Mouse (Mus musculus): Measurements from ENCODE around the gene Ccr6.
"Not testable (repeated sequence)": the region's sequence is repeated elsewhere in the genome, so short reads cannot be mapped to it uniquely, and the experiment has no call there.

Gene Ccr6

DNA sequence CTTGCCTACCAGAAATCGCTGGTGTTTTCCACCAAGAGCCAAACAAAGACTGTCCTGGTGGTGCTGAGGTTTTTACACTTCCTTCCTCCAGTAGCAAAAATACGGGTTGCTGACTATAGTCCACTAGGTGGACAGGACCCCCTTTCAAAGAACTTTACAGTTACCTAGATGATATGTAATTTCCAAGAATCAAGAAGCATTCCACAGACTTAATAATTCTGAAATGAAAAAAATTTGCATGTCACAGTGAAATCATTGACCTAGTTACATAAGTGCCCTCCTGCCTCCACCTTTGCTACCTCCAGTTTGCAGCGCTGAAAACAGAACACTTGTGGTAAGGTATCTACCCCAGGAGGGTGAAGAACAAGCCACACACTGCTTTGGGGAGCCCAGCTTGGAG lies at the start of gene Ccr6:
Gene Ccr6, plus strand, starts transcription at position 301 of the 400 bp plus-strand sequence.
- no peak for DNase-seq (ENCODE audit: low spot score)

GRCm38 (mm10) chr17:8193678-8194077 lies 42.2 kb upstream of the Ccr6 start:
- no peak for DNase-seq (ENCODE audit: low spot score)

GRCm38 (mm10) chr17:8195685-8196376 lies 40.0 kb upstream of the Ccr6 start:
- no peak for DNase-seq (ENCODE audit: low spot score)

- no peak for DNase-seq (ENCODE audit: low spot score)
Measured at GRCm38 (mm10) chr17:8197652-8198051, 38.2 kb upstream of the Ccr6 start.

- no peak for DNase-seq (ENCODE audit: low spot score)
Measured at GRCm38 (mm10) chr17:8199067-8199935, 36.5 kb upstream of the Ccr6 start.

- no peak for DNase-seq (ENCODE audit: low spot score)
Measured at GRCm38 (mm10) chr17:8199936-8200330, 35.9 kb upstream of the Ccr6 start.

GRCm38 (mm10) chr17:8203487-8203886 lies 32.4 kb upstream of the Ccr6 start:
- DNase-seq (ENCODE audit: low spot score) = no peak

- not testable (repeated sequence) for DNase-seq (ENCODE audit: low spot score)
Measured at GRCm38 (mm10) chr17:8205221-8205631, 30.6 kb upstream of the Ccr6 start.

DNA sequence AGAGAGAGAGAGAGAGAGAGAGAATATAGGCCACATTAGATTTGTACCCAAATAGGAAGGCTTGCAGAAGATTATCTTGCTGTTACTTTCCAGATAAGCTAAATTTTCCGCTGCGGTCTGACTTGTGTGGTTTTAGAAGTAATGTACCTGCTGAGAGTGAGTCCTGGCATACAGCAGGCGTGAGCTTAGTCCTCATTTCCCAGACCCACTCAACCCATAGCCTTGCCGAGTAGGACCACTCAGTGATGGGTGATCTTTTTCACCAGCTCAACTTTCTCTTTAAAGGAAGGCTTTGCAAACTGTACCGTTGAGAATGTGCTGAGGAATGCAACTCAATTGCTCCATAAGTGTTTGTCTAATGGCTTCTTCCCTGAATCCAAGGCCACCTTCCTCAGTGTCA lies 29.2 kb upstream of the Ccr6 start:
- no peak for DNase-seq (ENCODE audit: low spot score)

DNA sequence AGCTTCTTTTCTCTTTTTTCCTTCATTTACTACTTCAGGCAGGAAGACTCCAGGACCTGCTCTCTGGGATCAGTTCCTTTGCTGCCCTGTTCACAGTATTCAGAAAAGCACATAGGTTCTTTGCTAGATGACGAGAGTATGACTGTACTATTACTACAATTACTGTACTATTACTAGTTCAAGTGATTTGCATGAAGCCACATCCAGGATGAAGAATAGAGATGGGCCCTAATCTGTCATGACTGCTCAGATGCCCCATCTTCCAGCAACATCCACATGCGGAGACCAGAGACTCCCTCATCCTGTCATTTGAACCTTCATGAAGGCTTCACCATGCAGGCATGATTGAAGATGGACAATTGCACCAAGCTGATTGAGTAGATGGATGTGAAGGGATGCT lies 26.1 kb upstream of the Ccr6 start:
- no peak for DNase-seq (ENCODE audit: low spot score)

DNA sequence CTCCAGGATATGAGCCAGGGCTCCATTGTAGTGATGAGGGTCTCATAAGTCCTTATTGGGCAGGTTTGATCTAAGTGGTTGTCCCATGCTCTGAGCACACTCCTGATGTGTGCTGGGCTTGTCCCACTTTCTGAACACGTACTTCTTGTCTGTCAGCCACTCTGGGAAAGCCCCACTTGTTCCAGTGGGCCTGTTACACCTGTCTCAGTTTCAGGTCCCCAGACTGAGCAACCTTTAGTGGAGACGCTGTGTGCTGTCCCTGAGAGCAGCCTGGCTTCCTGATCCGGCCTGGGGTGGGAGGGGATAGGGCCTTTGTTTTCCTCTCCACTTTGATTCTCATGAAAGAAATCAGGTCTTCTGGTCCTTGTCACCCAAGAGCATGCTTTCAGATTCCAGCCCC lies 25.7 kb upstream of the Ccr6 start:
- no peak for DNase-seq (ENCODE audit: low spot score)

DNA sequence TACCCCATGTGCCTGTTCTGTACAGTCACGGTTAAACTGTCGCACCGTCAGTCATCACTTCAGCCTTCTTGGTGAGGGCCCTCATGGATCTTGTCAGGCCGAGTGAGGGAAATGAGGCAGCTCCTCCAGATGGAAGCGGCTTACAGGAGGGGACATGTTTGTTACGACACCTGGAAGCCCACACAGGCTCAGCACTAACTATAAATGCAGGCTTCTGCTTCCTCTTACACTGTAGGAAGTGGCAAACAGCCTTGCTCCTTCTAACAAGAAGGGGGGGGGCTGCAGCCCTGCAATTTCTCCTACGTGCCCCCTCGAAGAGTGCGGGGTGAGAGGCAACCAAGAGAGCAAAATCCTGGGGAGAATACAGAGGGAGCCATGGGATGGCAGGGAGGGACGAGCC lies 25.2 kb upstream of the Ccr6 start:
- no peak for DNase-seq (ENCODE audit: low spot score)

DNA sequence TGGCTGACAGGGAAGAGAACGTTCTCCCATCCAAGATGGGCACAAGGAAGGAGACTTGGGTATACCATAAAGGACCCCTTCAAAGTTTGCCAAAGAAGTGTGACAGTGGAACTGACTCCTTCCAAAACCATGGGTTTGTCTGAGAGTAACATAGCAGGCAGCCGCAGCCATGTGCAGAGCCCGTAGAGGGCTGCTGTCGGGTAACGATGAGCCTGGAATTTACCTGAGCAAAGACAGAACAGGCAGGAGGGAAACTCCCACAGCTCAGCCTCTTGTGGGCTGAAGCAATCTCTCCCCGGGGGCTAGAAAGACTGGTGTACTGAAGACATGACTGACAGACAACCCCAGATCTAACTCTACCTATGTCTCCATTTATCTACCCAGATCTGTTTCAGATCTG lies 24.4 kb upstream of the Ccr6 start:
- DNase-seq (ENCODE audit: low spot score) = no peak

DNA sequence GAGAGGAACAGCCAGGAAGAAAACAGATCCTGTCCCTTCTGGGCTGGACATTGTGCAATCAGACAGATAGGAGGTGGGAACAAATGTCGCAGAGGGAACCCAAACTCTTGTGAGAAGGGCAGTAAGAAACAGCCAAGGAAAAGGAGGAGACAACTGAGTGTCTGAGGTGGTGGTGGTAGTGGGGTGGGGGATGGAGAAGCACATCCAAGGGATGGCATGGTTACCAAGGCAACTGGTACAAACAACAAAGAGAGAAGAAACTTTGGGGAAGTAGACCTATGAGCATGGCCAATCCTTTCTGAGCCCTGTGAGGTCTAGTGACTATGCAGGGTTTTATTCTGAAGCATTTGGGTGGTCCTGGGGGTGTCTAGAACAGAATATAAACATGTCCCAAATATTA lies 21.5 kb upstream of the Ccr6 start:
- no peak for DNase-seq (ENCODE audit: low spot score)

DNA sequence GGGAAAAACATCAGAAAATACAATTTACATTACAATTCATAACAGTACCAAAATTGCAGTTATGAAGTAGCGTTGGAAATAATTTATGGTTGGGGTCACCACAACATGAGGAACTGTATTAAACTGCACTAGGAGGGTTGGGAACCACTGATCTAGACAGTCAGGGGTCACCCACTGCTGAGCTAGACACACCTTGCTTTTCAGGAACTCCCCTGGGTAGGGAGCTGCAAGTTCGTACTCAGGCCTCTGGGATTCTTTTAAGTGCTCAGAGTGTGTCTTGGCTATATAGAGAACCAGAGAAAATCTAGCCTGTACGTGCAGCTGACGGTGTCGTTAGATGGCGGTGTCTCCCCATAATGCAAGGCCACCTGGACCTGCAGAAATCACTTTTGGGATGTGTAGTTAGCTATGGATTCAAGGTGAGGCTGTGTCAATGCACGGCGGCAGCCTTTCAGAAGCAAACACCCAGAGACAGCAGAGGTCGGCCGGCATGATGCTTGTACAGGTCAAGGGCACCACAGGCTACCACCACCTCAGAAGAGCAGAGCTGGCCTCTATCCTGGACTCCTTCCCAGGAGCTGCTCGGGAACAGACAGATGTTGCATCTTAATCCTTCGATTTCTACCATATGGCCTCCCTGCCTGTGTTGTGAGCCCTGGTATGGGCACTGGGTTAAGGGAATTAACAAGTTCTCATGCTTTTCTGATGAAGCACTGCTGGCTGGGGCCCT lies 20.7 kb upstream of the Ccr6 start:
- no peak for DNase-seq (ENCODE audit: low spot score)

DNA sequence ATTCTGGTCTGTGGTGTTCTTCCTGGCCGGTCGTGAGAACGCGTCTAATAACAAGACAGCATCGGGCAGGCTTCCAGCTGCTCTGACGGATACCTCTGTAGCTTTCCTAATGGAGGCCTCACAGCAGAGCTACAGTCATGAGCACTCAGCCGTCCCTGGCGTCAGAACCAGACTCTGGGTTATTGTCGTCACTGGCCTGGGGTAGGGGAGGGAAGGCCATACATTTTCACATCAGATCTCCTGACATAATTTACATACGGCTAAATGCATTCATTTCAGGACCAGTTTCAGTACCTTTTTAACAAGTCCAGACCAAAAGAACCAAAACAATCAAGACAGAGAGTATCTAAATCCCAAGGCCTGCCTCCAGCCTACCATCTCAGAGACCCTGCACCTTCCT lies 12.6 kb upstream of the Ccr6 start:
- DNase-seq (ENCODE audit: low spot score) = no peak

DNA sequence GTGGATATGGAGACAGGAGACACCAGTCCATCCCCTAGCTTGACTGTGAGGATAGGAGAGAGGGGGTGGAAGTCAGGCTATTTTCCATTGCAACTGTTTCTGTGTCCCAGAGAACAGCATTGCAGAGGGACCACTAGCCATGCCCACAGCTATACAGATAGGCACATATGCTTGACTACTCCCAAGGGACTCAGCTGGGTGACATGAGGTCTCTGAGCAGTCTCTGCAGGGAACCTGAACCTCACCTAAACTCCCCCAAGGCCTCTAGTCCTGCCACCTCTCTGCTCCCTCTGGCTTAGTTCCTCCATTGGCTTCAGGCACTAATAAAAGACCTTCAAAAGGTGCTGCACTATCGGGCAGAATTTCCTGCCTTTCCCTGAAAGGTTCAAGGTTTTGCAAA lies 11.8 kb upstream of the Ccr6 start:
- no peak for DNase-seq (ENCODE audit: low spot score)

GRCm38 (mm10) chr17:8225166-8225565 lies 10.7 kb upstream of the Ccr6 start:
- DNase-seq (ENCODE audit: low spot score) = no peak

DNA sequence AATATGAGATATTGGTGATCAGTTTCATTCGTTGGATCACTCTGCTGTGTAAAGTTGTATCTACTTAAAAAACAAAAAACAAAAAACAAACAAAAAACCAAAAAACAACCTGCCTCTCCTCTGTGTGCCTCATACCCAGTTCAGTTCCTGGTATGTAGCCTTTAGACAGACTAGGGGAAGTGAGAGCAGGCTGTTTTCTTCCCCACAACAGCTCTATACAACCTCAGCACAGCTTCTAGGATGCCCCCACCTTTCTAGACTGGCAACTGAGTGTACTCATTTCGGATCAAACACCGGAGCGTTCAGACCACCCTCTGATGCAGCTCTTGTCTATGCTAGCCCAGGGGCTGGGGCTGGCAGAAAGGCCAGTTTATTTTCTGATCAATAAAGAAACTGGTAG lies 10.1 kb upstream of the Ccr6 start:
- DNase-seq (ENCODE audit: low spot score) = no peak

- DNase-seq (ENCODE audit: low spot score) = no peak
Measured at GRCm38 (mm10) chr17:8228622-8229021, 7.2 kb upstream of the Ccr6 start.

GRCm38 (mm10) chr17:8229607-8230006 lies 6.2 kb upstream of the Ccr6 start:
- no peak for DNase-seq (ENCODE audit: low spot score)

DNA sequence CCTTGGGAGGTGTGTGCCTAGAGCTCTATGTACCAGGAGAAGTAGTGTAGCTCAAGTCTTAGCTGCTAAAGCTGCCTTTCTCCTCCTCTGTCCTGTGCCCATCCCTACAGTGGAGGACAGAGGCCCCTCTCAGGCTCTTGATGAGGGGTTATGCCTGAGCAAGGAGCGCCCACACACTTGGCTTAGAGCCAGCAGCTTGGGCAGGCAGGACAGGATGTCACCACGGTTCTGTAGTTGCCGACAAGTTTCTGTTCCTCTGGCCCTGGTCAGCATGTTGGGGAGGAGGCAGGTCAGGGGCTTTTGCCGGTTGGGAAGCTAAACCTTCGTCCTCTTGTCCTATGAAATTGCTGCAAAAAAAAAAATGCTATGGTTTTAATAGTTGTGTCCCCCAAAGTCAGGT lies 3.8 kb upstream of the Ccr6 start:
- no peak for DNase-seq (ENCODE audit: low spot score)
